Mouse (Mus musculus): ENCODE measurements at regions not wholly inside any gene's neighbourhood (a gene's known extent, or its start where the extent isn't known, plus 50 kb on each side); places are given as distances from the start of the nearest gene placed in this dataset.

DNA sequence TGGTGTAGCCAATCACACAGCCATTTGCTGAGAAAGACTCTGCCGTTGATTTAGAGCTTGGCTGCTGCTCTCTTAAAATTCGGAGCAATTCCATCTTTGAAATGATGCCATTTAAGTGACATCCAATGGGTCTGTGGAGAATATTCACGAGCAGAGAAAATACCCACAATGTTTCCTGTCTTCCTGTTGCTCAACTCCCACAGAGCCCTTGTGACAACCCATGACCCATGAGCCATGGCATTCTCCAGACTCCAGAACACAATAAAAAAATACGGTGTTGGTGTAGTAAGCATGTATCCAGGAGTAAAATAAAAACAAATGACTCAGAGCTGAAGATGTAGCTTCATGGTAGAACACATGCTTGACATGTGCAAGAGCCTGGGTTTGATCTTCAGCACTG, 532.1 kb upstream of the 4930412O13Rik start:
- no peaks in the 10 kb centered on the region for H3K36me3 ChIP-seq (replicated peaks; ENCODE audit: insufficient read depth, low read length)
- H3K27ac ChIP-seq (ENCODE audit: low read depth), result no peak overlapping the region
- H3K4me2 ChIP-seq (ENCODE audit: low read depth, low read length), result no peak overlapping the region
- no peak overlapping the region for H3K4me3 ChIP-seq (ENCODE audit: low read depth, low read length)
- no peak for DNase-seq
- H3K27me3 ChIP-seq (ENCODE audit: insufficient read depth, low read length), result no peaks in the 10 kb centered on the region
- 47% methylated on average over 4 of the region's 4 CpGs for WGBS (ENCODE audit: insufficient replicate concordance)
- no peaks in the 10 kb centered on the region for H3K4me1 ChIP-seq (ENCODE audit: insufficient read depth)
- TF ChIP-seq EP300 (IDR thresholded peaks at IDR 0.05; ENCODE audit: low read depth) (no peak), CTCF (IDR thresholded peaks at IDR 0.05; ENCODE audit: low read depth) (no peak)
- no peaks in the 10 kb centered on the region for H3K9me3 ChIP-seq (ENCODE audit: low read length)
- no peak for ATAC-seq
- no peak overlapping the region for H3K9ac ChIP-seq (replicated peaks)

DNA sequence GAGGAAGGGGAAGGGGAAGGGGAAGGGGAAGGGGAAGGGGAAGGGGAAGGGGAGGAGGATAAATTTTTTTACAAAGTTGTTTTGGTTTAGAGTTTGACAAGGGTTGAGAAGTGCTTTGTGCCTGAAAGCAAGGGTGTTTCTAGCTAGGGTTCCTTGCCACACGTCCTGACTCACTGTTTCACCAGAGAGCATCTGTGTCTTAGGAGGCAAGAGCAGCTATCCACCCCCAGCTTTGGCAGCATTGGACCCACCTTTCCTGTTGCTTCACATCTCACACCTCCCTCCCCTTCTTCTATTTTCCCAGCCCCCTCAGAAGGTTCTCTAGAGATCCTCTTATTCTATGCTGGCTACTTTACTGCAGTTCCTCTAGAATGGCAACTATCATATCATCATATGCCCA, 531.1 kb upstream of the 4930412O13Rik start:
- Histone ChIP-seq H3K9ac (replicated peaks) (no peak overlapping the region), H3K36me3 (replicated peaks; ENCODE audit: insufficient read depth, low read length) (no peaks in the 10 kb centered on the region), H3K4me2 (ENCODE audit: low read depth, low read length) (no peak overlapping the region), H3K9me3 (ENCODE audit: low read length) (no peaks in the 10 kb centered on the region), H3K27me3 (ENCODE audit: insufficient read depth, low read length) (no peaks in the 10 kb centered on the region), H3K27ac (ENCODE audit: low read depth) (no peak overlapping the region), H3K4me1 (ENCODE audit: insufficient read depth) (no peaks in the 10 kb centered on the region), H3K4me3 (ENCODE audit: low read depth, low read length) (no peak overlapping the region)
- DNase-seq (no peak), ATAC-seq (no peak)
- TF ChIP-seq EP300 (IDR thresholded peaks at IDR 0.05; ENCODE audit: low read depth), result no peak
- no peak for TF ChIP-seq CTCF (IDR thresholded peaks at IDR 0.05; ENCODE audit: low read depth)
- no CpG with 5 or more reads among the region's 1 CpGs for WGBS (ENCODE audit: insufficient replicate concordance)

DNA sequence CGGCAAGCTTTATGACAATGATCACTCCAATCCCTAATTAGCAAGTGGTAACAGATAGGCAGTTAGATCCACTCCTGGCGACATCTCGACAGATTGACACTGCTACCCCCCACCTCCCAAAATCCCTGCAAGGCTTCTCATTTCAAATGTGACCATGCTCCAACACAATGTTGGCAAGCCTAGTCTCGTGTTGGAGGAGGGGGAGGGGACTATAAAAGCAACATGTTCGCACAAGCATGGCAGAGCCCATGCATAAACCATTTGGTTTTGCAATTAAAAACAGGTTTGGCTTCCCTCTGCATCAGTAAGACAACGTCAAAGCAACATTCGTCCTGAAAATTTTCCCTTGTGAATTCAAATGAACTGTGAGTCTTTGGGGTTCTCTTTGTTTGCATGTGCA, 528.9 kb upstream of the 4930412O13Rik start:
- no peak overlapping the region for H3K4me3 ChIP-seq (ENCODE audit: low read depth, low read length)
- no peak for ATAC-seq
- no peaks in the 10 kb centered on the region for H3K27me3 ChIP-seq (ENCODE audit: insufficient read depth, low read length)
- no peak for DNase-seq
- H3K36me3 ChIP-seq (replicated peaks; ENCODE audit: insufficient read depth, low read length), result no peaks in the 10 kb centered on the region
- no peak overlapping the region for H3K9ac ChIP-seq (replicated peaks)
- H3K27ac ChIP-seq (ENCODE audit: low read depth), result no peak overlapping the region
- TF ChIP-seq CTCF (IDR thresholded peaks at IDR 0.05; ENCODE audit: low read depth) (no peak), EP300 (IDR thresholded peaks at IDR 0.05; ENCODE audit: low read depth) (no peak)
- H3K9me3 ChIP-seq (ENCODE audit: low read length), result no peaks in the 10 kb centered on the region
- WGBS (ENCODE audit: insufficient replicate concordance), result 65% methylated on average over 7 of the region's 7 CpGs
- H3K4me2 ChIP-seq (ENCODE audit: low read depth, low read length), result no peak overlapping the region
- H3K4me1 ChIP-seq (ENCODE audit: insufficient read depth), result no peaks in the 10 kb centered on the region

DNA sequence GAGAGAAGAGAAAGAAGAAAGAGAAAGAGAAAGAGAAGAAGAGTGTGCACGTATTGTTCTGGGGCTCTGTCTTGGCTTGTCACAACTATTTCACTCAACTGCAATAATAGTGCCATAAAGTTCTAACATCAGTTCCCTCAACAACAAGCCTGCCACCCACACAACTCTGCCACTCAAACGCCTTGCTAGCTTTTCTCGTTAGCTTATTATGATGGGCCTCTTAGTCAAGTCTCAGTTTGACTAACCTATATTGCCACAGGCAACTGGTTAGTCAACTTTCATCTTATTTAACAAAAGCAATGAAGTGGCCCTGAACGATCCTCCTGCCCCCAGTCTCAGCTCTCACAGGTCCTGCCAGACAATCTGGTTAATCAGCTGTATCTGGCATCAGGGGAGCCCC, 521.0 kb upstream of the 4930412O13Rik start:
- ATAC-seq, result no peak
- TF ChIP-seq CTCF (IDR thresholded peaks at IDR 0.05; ENCODE audit: low read depth), result no peak

DNA sequence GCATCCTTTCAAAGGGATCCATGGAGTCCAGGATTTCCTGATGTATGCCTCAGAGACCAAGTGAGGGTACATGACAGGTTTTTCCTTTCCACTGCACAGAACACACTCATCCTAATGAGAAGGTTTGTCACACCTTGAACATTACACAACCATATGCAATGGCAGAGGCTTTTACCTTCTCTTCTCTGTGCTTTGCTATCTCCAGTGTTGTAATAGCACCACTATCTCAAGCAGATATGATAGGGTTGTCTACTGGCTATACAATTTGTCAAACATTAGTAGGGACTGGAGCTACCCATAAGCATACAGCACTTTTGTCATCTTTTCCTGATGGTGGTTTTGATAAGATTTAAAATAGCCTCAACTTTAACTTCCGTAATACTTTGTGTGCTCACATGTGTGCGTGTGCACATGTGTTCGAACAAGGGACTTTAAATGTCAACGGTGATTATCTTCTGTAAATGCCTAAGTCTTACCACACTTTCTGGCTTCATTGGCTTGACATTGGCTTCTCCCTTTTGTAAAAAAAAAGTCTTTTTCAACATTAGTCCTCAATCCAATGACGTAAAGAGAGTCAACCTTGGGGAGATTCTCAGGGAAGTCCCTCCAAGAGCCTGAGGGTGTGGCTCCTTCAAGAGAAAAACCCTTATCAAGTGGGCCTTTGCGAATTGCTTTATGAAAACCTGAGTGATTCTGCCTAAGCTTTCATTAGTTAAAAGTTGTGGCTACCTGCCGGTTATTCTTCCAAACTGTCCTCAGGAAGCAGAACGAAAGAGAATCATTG, 513.1 kb upstream of the 4930412O13Rik start:
- 81% methylated on average over 8 of the region's 8 CpGs for WGBS (ENCODE audit: insufficient replicate concordance)
- ATAC-seq, result no peak

More for the DNA sequence above, 521.0 kb upstream of the 4930412O13Rik start:
- H3K27ac ChIP-seq (ENCODE audit: low read depth), result no peak overlapping the region
- no peaks in the 10 kb centered on the region for H3K36me3 ChIP-seq (replicated peaks; ENCODE audit: insufficient read depth, low read length)
- 62% methylated on average over 4 of the region's 4 CpGs for WGBS (ENCODE audit: insufficient replicate concordance)
- no peak overlapping the region for H3K9ac ChIP-seq (replicated peaks)
- no peak overlapping the region for H3K4me3 ChIP-seq (ENCODE audit: low read depth, low read length)
- no peaks in the 10 kb centered on the region for H3K9me3 ChIP-seq (ENCODE audit: low read length)
- H3K4me1 ChIP-seq (ENCODE audit: insufficient read depth), result no peaks in the 10 kb centered on the region
- H3K4me2 ChIP-seq (ENCODE audit: low read depth, low read length), result no peak overlapping the region
- DNase-seq, result no peak
- no peaks in the 10 kb centered on the region for H3K27me3 ChIP-seq (ENCODE audit: insufficient read depth, low read length)

DNA sequence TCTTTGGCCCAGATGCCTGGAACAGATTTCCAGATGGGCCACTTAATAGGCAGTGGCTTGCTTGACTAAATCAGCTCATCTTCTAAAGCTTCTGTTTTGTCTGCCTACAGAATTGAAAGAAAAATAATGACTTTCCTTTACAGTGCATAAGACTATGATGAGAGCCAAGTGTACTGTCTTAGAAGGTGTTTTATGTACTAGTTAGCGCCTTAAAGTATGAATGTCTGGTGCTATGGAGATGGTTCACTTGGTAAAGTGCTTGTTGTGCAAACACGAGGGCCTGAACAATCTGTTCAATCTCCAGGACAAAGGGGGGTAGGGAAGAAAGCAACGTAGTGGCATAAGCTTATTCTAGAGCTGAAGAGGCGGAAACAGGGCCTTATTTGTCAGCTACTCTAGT, 511.5 kb upstream of the 4930412O13Rik start:
- Histone ChIP-seq H3K9me3 (ENCODE audit: low read length) (no peaks in the 10 kb centered on the region), H3K4me1 (ENCODE audit: insufficient read depth) (no peaks in the 10 kb centered on the region), H3K27ac (ENCODE audit: low read depth) (no peak overlapping the region), H3K36me3 (replicated peaks; ENCODE audit: insufficient read depth, low read length) (no peaks in the 10 kb centered on the region), H3K4me3 (ENCODE audit: low read depth, low read length) (no peak overlapping the region), H3K9ac (replicated peaks) (no peak overlapping the region), H3K27me3 (ENCODE audit: insufficient read depth, low read length) (no peaks in the 10 kb centered on the region), H3K4me2 (ENCODE audit: low read depth, low read length) (no peak overlapping the region)
- ATAC-seq (no peak), DNase-seq (no peak)
- TF ChIP-seq CTCF (IDR thresholded peaks at IDR 0.05; ENCODE audit: low read depth) (no peak), EP300 (IDR thresholded peaks at IDR 0.05; ENCODE audit: low read depth) (no peak)
- 69% methylated on average over 4 of the region's 4 CpGs for WGBS (ENCODE audit: insufficient replicate concordance)

More for the DNA sequence above, 513.1 kb upstream of the 4930412O13Rik start:
- no peaks in the 10 kb centered on the region for H3K9me3 ChIP-seq (ENCODE audit: low read length)
- no peaks in the 10 kb centered on the region for H3K36me3 ChIP-seq (replicated peaks; ENCODE audit: insufficient read depth, low read length)
- H3K9ac ChIP-seq (replicated peaks), result no peak overlapping the region
- H3K27me3 ChIP-seq (ENCODE audit: insufficient read depth, low read length), result no peaks in the 10 kb centered on the region
- no peaks in the 10 kb centered on the region for H3K4me1 ChIP-seq (ENCODE audit: insufficient read depth)
- DNase-seq, result no peak
- H3K4me3 ChIP-seq (ENCODE audit: low read depth, low read length), result no peak overlapping the region
- H3K4me2 ChIP-seq (ENCODE audit: low read depth, low read length), result no peak overlapping the region
- H3K27ac ChIP-seq (ENCODE audit: low read depth), result no peak overlapping the region
- no peak for TF ChIP-seq EP300 (IDR thresholded peaks at IDR 0.05; ENCODE audit: low read depth)
- TF ChIP-seq CTCF (IDR thresholded peaks at IDR 0.05; ENCODE audit: low read depth), result no peak
